Mouse (Mus musculus): Measurements from ENCODE around the gene Gm15517.

- TF ChIP-seq POLR2A (IDR thresholded peaks at IDR 0.05; ENCODE audit: borderline replicate concordance, low read depth, low read length) (no peak), CTCF (IDR thresholded peaks at IDR 0.05; ENCODE audit: low read depth, low read length) (no peak)
Observed at GRCm38 (mm10) chr7:44241163-44241562, 20.1 kb upstream of the Gm15517 start.

Measured in bone marrow macrophage, adult 2 months (primary cell).